Mouse (Mus musculus) E14TG2a.4 (cell line): Measurements from ENCODE around the gene Znrf4.

Experiments used
- CTCF ChIP-seq: conservative IDR thresholded peaks from 2 replicates; pipeline ENCODE4 v1.5.1; 2014; ENCODE audit warnings: low read length
- NANOG ChIP-seq: IDR thresholded peaks from 2 replicates; pipeline ENCODE4 v1.6.1; 2014; ENCODE audit warnings: borderline replicate concordance, low read length, mixed read lengths

- no peak for TF ChIP-seq CTCF
- TF ChIP-seq NANOG = no peak
Observed at GRCm38 (mm10) chr17:56474311-56474830, 37.9 kb downstream of the Znrf4 start.
